Mouse (Mus musculus) adrenal gland, postnatal 36 days (tissue): Measurements from ENCODE around the gene Hmox1. TPM values are rescaled to one million over a fixed set of nuclear protein-coding genes. Genes with fewer than 3 reads are reported as not detected.

Experiments used
- DNase-seq, 2 experiments: peaks; one replicate each; pipeline ENCODE4 v3.0.0; 2021; ENCODE audit warnings: mixed read lengths in 1 of 2
- total RNA-seq, 2 experiments: library from RNA; stranded (reverse); gene quantifications; 2 replicates each; pipeline ENCODE4 v1.2.3; 2021

The Hmox1 gene
- total RNA-seq, 2 experiments from 2014 or later, result 32.3 to 196 TPM

DNA sequence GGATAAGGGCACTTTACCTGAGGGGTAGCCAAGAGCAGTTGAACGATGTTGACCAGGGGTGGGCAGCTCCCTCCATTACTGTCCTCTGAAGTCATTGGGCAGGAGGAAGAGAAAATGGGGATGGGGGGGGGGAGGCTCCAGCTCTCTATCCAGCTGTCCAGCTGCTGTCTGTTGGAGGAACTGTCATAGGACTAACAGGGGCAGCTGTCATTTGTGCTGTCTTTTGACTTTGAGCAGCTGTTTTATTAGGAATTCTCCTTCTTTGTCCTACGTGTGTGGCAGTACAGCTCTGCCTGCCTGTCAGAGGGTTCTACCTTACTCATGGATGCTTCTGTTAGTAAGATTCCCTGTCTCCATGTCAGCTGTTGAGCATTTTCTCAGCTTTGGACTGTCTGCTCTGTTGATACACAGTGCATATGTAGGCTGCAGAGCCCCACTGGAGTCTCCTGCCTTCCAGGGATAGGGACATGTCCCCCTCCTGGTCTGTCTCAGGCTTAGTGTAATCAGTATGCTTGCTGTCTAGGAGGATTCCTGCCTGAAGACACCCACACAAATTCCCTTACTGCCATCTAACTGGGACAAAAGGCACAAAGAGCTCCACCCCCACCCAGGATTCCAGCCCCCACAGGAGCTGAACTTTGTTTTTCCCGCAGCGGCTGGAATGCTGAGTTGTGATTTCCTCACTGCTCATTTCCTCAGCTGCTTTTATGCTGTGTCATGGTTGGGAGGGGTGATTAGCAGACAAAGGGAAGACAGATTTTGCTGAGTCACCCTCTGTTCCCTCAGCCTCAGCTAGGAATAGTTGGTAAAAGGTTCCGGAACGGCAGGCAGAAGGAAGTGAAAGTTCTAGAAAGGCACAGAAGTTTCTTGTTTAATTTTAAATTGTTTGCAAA, 4.2 kb upstream of the Hmox1 start:
- peak; percentile 75 to 86 for DNase-seq

GRCm38 (mm10) chr8:75090781-75091365, 2.5 kb upstream of the Hmox1 start:
- DNase-seq, result no peak

DNA sequence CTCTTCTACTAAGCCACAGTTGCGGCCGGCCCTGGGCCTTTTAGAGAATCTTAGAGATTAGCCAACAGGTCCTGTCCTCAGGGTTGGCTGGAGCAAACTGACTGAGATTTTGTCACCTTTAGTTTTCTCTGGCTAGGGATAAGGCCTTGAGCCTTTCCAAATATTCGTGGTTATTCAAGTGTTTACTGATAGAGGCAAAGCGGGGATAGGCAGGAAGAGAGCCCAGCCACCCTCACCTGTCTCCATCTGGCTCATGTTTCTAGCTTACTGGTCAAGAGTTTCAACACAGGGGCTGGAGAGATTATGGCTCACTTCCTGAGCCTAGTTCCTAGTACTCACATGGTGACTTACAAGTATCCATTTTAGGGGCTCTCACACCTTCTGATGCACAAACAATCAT, 9.5 kb downstream of the Hmox1 start:
- DNase-seq, result no peak

DNA sequence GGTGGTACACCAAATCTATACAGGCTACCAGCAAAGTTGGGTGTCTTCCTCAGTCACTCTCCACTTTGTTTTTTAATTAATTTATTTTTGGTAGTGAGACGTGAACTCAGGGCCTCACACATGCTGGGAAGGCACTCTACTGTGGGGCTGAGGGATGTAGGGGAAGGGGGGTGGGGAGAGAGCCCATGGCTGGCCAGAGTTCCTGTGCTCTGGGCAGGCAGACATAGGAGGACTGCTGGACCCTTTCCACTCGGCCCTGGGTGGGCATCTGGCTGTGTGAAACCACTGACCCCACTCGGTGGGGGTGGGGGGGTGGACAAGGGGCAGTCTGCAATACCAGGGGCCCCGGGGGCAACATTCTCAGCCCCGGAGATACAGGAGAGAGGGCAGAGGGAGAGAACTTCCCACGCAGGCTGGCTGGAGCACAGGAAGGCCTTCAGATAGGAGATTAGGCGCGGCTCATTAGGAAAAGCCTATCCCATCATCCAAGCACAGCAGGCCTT, 10.0 kb downstream of the Hmox1 start:
- DNase-seq, result no peak

DNA sequence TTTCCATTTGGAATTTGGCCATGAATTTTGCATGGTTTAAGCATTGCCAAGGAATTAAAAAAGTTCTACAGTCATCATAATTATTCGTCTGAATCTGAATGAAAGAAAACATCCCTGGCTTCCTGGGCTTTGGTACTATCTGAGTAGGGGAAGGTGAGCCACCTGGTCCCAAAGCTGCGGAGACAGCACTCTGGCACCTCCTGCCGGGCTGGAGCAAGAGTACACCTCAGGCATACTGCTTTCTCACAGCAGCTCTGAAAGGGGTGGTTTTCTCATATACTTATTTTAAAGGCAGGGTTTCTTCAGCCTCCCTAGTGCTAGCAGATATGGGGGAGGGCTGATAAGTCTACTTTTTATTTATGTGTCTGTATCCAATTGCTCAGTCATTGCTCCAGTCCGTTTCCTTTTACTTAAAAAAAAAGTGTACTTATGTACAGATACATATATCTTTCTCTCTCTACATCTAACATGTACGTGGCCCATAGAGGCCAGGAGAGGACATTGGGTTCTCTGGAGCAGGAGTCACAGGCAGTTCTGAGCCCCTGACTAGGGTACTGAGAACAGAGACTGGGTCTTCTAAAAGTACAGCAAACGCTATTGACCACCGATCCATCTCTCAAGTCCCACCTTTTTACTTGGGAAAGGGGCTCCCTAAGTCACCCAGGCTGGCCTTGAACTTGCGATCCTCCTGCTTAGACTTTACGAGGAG, 15.3 kb downstream of the Hmox1 start:
- peak; percentile 86 to 91 for DNase-seq

- peak; percentile 95 to 98 for DNase-seq
Observed at GRCm38 (mm10) chr8:75109236-75109967, 16.0 kb downstream of the Hmox1 start, which contains the start of gene Mcm5. Gene Mcm5 (plus strand): TSS chr8:75109569.

DNA sequence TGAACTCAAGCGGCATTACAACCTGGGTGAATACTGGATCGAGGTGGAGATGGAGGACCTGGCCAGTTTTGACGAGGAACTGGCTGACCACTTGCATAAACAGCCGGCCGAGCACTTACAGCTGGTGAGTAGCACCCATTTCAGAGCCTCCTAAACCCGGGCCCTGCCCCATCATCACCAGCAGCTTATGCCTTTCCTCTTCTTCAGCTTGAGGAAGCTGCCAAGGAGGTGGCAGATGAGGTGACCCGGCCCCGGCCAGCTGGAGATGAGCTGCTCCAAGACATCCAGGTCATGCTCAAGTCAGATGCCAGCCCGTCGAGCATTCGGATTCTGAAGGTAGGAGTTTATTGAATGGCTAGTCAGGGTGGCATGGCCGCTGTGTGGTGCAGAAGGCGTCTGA, 16.7 kb downstream of the Hmox1 start:
- no peak for DNase-seq

GRCm38 (mm10) chr8:75118505-75118904, 25.1 kb downstream of the Hmox1 start:
- DNase-seq, result no peak

GRCm38 (mm10) chr8:75119287-75119686, 25.9 kb downstream of the Hmox1 start:
- no peak for DNase-seq

- DNase-seq, result no peak
Observed at GRCm38 (mm10) chr8:75119747-75120146, 26.3 kb downstream of the Hmox1 start.

DNA sequence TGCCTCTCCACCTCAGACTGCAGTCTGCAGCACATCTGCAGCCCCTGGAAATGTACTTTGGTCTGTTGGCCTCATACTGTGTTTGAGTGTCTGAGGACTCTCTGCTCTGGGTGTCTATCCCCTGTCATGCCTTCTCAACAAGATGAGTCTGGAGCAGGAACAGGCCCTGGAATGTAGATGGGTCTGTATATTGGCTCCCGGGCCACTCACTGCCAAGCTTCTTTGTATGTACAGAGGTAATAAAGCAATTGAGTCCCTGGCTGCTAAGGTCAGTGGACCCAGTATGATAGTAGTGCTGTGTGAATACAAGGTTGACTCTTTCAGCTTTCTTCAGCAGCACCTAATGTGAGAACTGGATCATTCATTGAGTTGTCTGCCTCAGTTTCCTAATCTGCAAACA, 34.0 kb downstream of the Hmox1 start:
- no peak for DNase-seq

- peak; percentile 46 to 71 for DNase-seq
Observed at GRCm38 (mm10) chr8:75132485-75132884, 39.1 kb downstream of the Hmox1 start.

GRCm38 (mm10) chr8:75133399-75133798, 40.0 kb downstream of the Hmox1 start:
- DNase-seq, result no peak

DNA sequence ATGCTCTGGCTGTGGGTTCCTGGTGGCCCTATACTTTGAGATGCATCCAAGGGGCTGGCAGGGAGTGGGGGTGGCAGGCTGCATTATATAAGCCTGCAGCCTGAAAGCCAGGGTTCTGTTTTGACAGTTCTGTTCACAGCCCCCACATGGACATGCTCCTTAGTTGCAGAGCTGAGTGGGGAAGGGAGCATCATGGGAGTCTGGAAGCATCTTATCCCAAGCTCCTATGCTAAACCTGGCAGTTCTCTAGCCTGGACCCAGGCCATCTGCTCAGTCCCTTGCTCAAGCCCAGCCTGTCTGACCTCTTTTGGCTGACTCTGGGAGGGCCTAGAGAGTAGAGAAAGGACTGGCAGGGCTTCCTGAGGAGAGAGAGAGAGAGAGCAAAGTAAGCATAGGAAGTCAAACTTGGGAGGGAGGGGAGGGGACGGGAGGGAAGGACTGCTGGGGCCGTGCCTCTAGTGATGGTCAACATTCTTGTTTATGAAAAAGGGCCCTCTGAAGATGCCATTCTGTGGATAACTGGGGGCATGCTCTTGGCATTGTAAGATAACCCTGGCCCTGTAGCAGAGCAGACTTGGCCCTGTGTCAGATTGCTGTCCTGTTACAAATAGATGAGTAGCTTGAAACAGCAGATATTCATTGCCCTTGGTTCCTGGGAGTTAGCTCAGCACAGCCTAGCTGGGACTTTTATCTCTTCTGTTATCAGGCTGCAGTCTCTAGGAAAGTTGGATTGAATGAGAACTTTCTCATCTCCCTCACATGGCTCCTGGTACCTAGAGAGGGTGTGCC, 41.4 kb downstream of the Hmox1 start:
- DNase-seq, result peak; percentile 47 to 56

- DNase-seq, result no peak
Observed at GRCm38 (mm10) chr8:75135756-75136155, 42.3 kb downstream of the Hmox1 start.

DNA sequence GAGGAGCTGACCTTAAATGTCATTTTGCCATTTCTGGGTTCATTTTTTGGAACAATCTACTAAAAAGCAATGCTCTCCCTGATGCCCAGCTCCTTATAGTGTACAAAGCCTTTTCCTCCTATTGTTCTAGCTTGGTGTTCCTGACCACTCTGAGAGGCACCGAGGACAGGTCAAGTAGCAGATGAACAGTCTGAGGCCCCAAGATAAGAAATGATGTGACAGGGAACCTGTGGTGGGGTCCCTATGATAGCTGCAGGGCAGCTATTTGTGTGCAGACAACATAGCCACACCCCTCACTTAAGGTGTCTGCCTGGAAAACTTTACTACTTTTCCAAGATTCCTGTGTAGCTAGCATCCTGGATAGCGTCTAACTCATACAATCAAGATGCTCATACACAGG, 42.8 kb downstream of the Hmox1 start:
- no peak for DNase-seq

DNA sequence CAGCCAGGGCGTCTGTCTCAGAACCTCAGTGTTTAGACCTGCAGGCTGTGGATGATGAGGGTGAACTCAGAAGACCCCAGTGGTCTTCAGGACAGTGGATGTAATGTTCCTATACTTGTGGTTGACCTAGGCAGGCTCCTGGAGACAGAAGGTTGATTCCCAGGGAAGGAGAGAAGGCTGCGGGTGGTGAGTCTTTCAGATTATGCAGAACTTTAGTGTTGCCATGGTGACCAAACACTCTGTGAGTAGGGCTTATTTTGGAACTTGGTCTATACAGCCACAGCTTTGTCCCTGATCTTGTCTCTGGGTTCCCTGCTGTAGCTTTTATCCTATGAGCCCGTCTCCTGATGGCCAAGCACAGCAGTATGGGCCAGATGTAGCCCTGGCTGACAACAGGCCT, 44.1 kb downstream of the Hmox1 start:
- DNase-seq, result peak in 1 of 2 experiments; percentile 1
